Mouse (Mus musculus) hindbrain, embryonic 15.5 days (tissue): ENCODE measurements around the gene Gas2l3. TPM values are rescaled to one million over a fixed set of nuclear protein-coding genes. Genes with fewer than 3 reads are reported as not detected.
A peak's percentile ranks its signal among the peaks of the same experiment; 100 is the strongest.

Experiments
- ATAC-seq: fragments of 200-750 bp; cut with Nextera tagmentation; 2 replicates; pipeline ENCODE4 v1.8.0; 2017; ENCODE audit warnings: low read depth, moderate number of reproducible peaks, moderate TSS enrichment; ENCODE audit not compliant: low FRiP score
- H3K27ac ChIP-seq: fragments of 300-500 bp; sonication (generic); replicated peaks from 2 replicates; pipeline ENCODE4 v1.5.1; 2015; ENCODE audit warnings: mild to moderate bottlenecking, inconsistent platforms
- H3K27me3 ChIP-seq: fragments of 300-500 bp; sonication (generic); 2 replicates; pipeline ENCODE4 v1.6.1; 2015; ENCODE audit warnings: control low read depth, inconsistent platforms
- H3K36me3 ChIP-seq: fragments of 300-500 bp; sonication (generic); 2 replicates; pipeline ENCODE4 v1.6.1; 2015; ENCODE audit warnings: control low read depth, inconsistent platforms
- H3K4me1 ChIP-seq: fragments of 300-500 bp; sonication (generic); replicated peaks from 2 replicates; pipeline ENCODE4 v1.6.1; 2015; ENCODE audit warnings: control low read depth, inconsistent platforms
- H3K4me2 ChIP-seq: fragments of 300-500 bp; sonication (generic); 2 replicates; pipeline ENCODE4 v1.6.1; 2015; ENCODE audit warnings: moderate library complexity, mild to moderate bottlenecking, inconsistent platforms
- H3K4me3 ChIP-seq: fragments of 300-500 bp; sonication (generic); 2 replicates; pipeline ENCODE4 v1.5.1; 2015; ENCODE audit warnings: mild to moderate bottlenecking, inconsistent platforms
- H3K9ac ChIP-seq: fragments of 300-500 bp; sonication (generic); 2 replicates; pipeline ENCODE4 v1.6.1; 2015; ENCODE audit warnings: inconsistent platforms
- H3K9me3 ChIP-seq: fragments of 300-500 bp; sonication (generic); 2 replicates; pipeline ENCODE4 v1.6.1; 2016; ENCODE audit warnings: control low read depth, inconsistent platforms
- WGBS: fragments of 180-500 bp; shearing (Covaris S2); methylation state at CpG from one replicate; pipeline ENCODE4 v1.1.7; 2015; 5-methylcytosine and 5-hydroxymethylcytosine counted together
- polyA plus RNA-seq: library from polyadenylated mRNA; unstranded; fragments of >200 nt; fragmentation: Nextera tagmentation; extraction: Ambion mirVana; gene quantifications from 2 replicates; pipeline ENCODE4 v1.2.1, GENCODE M21; 2015

The Gas2l3 gene
- polyA plus RNA-seq, 1 experiment from 2014 or later, result 5.5 TPM

GRCm38 (mm10) chr10:89423164-89423778 is 20.5 kb downstream of the Gas2l3 start:
- H3K9me3 ChIP-seq, result no peaks in the 10 kb centered on the region
- H3K4me3 ChIP-seq, result no peak overlapping the region
- no peak overlapping the region for H3K27ac ChIP-seq
- no peaks in the 10 kb centered on the region for H3K36me3 ChIP-seq
- no peak overlapping the region for H3K9ac ChIP-seq
- no peaks in the 10 kb centered on the region for H3K27me3 ChIP-seq
- 96% methylated on average over 9 of the region's 9 CpGs for WGBS
- no peaks in the 10 kb centered on the region for H3K4me1 ChIP-seq
- ATAC-seq, result no peak
- H3K4me2 ChIP-seq, result no peak overlapping the region

GRCm38 (mm10) chr10:89422504-89423158 is 21.1 kb downstream of the Gas2l3 start:
- no peak for ATAC-seq
- H3K36me3 ChIP-seq, result no peaks in the 10 kb centered on the region
- no peak overlapping the region for H3K4me3 ChIP-seq
- H3K4me2 ChIP-seq, result no peak overlapping the region
- H3K9ac ChIP-seq, result no peak overlapping the region
- no peaks in the 10 kb centered on the region for H3K9me3 ChIP-seq
- 96% methylated on average over 8 of the region's 8 CpGs for WGBS
- H3K4me1 ChIP-seq, result no peaks in the 10 kb centered on the region
- H3K27ac ChIP-seq, result no peak overlapping the region
- H3K27me3 ChIP-seq, result no peaks in the 10 kb centered on the region

- H3K36me3 ChIP-seq, result no peaks in the 10 kb centered on the region
Observed at GRCm38 (mm10) chr10:89417966-89418365, 25.8 kb downstream of the Gas2l3 start.

DNA sequence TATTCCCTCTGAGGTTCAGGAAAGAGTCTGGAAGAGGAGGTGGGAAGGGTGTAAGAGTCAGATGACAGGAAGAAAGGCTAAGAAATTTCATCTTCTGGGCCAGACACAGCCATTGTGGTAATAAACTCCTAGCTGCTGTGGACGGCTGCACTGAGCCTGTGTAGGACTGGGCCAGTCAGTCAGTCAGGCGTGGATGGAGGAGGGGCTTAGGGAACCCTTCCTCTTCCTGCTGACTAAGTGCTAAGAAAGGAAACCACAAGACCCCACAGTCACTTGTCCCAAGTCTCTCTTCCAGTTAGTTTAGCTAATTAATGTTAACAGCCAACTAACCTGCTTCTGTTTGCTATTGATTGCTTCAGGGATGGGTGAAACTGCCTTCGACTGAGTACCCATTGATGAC is 28.3 kb downstream of the Gas2l3 start:
- no peak for ATAC-seq
- WGBS, result 73% methylated on average over 3 of the region's 3 CpGs
- no peak overlapping the region for H3K4me2 ChIP-seq
- no peak overlapping the region for H3K9ac ChIP-seq
- no peak overlapping the region for H3K27ac ChIP-seq
- H3K4me1 ChIP-seq, result no peaks in the 10 kb centered on the region
- H3K36me3 ChIP-seq, result no peaks in the 10 kb centered on the region
- H3K27me3 ChIP-seq, result no peaks in the 10 kb centered on the region
- H3K9me3 ChIP-seq, result no peaks in the 10 kb centered on the region
- H3K4me3 ChIP-seq, result no peak overlapping the region

More at GRCm38 (mm10) chr10:89417966-89418365, 25.8 kb downstream of the Gas2l3 start:
- Histone ChIP-seq H3K27me3 (no peaks in the 10 kb centered on the region), H3K9me3 (no peaks in the 10 kb centered on the region), H3K4me2 (no peak overlapping the region), H3K9ac (no peak overlapping the region), H3K4me1 (no peaks in the 10 kb centered on the region), H3K27ac (no peak overlapping the region), H3K4me3 (no peak overlapping the region)
- 96% methylated on average over 2 of the region's 2 CpGs for WGBS
- ATAC-seq, result no peak

DNA sequence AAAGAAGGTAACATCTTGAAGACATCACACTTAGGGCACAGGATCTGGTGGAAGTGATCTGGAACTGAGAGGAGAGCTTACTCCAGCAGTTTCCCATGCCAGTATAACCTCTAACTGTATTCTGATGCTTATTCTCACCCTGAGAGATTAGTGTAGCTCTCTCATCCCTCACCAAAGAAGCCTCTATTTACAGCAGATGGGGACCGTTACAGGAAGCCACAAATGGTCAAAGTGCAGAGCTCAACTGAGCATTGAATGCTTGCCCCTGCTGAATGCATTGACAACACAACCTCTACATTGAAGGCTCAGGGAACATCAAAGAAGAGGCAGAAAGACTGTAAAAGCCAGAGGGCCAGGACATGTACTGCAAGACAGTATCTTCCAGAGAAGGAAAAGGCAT is 36.2 kb downstream of the Gas2l3 start:
- Histone ChIP-seq H3K4me1 (no peaks in the 10 kb centered on the region), H3K9me3 (no peaks in the 10 kb centered on the region), H3K4me2 (no peak overlapping the region), H3K27me3 (no peaks in the 10 kb centered on the region), H3K27ac (no peak overlapping the region), H3K4me3 (no peak overlapping the region), H3K36me3 (no peaks in the 10 kb centered on the region), H3K9ac (no peak overlapping the region)
- 68% methylated on average over 1 of the region's 1 CpGs for WGBS
- no peak for ATAC-seq

DNA sequence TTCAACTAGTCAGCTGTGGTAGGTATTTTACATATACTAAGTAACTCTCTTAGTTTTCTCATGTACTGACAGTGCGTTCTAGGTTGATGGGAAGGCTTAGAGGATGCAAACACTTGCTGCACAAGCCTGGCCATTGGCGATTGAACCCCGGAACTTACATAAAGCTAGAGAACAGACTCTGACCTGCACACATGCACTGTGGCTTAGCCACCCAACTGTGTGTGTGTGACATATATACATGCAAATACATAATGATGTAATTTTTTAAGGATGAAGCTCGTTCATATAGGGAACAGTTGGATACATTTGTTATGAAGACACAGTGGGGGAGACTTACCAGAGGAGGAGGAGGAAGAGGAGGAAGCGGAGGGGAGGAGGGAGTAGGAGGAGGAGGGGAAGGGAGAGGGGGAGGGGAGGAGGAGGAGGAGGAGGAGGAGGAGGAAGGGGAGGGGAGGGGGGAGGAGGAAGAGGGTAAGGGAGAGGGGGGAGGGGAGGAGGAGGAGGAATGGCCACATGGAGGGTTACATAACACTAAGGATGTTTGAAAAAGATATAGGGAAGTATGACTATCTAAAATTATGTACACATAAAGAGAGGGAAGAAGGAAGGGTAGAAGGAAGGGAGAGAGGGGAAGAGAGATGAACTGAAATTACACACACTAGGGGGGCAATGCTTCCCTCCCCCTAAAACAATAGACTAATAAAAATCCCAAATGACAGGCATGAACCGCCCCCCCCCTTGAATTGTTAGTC is 36.9 kb downstream of the Gas2l3 start:
- H3K27me3 ChIP-seq, result no peaks in the 10 kb centered on the region
- H3K4me2 ChIP-seq, result no peak overlapping the region
- H3K4me1 ChIP-seq, result no peaks in the 10 kb centered on the region
- 85% methylated on average over 5 of the region's 6 CpGs for WGBS
- no peaks in the 10 kb centered on the region for H3K36me3 ChIP-seq
- H3K27ac ChIP-seq, result no peak overlapping the region
- no peaks in the 10 kb centered on the region for H3K9me3 ChIP-seq
- H3K4me3 ChIP-seq, result no peak overlapping the region
- no peak overlapping the region for H3K9ac ChIP-seq
- no peak for ATAC-seq

- ATAC-seq, result no peak
- Histone ChIP-seq H3K4me1 (no peaks in the 10 kb centered on the region), H3K36me3 (no peaks in the 10 kb centered on the region), H3K4me3 (no peak overlapping the region), H3K27me3 (no peaks in the 10 kb centered on the region), H3K9ac (no peak overlapping the region), H3K27ac (no peak overlapping the region), H3K4me2 (no peak overlapping the region), H3K9me3 (no peaks in the 10 kb centered on the region)
- WGBS, result 81% methylated on average over 4 of the region's 4 CpGs
Observed at GRCm38 (mm10) chr10:89404936-89405335, 38.8 kb downstream of the Gas2l3 start.

DNA sequence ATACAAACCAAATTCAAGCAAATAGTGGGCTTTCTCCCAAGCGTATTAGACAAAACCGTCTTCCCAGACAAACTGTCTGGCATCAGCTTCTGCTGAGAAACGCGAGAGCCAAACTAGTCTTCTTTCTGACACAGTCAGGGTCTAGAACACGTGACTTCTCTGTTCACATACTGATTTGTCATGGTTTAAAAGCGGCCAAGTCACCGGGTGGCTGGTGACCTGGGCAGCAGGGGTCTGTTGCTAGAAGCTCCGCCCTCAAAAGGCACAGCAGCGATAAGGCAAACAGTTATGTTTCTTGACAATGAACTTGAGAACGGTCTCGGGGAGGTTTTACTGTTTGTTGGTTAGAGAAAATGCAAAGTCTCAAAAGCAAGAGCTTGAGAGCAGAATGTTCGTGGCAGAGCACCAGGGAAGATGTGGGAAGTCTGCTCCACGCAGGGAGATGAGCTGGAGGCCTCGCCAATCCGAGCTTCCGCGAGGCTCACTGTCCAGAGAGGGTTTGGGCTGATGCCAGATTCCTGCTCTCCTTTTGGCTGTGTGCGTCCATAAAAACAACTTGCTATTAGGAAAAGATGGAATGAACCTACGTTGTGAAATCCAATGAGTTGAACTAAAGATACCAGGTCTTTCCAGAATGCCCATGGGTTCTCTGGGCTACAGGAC is 43.0 kb downstream of the Gas2l3 start:
- Histone ChIP-seq H3K36me3 (no peaks in the 10 kb centered on the region), H3K4me3 (no peak overlapping the region), H3K4me2 (peak overlapping the region; percentile 13; the same call in 1 of the 2 replicates), H3K9ac (no peak overlapping the region), H3K27ac (no peak overlapping the region), H3K27me3 (no peaks in the 10 kb centered on the region), H3K9me3 (no peaks in the 10 kb centered on the region), H3K4me1 (0 out of 2 replicates have a peak, but pooled peaks cover 3% of the 10 kb centered on the region)
- 67% methylated on average over 19 of the region's 19 CpGs for WGBS
- ATAC-seq, result no peak

GRCm38 (mm10) chr10:89395823-89396222 is 47.9 kb downstream of the Gas2l3 start:
- Histone ChIP-seq H3K4me2 (peak overlapping the region; percentile 23; the same call in 1 of the 2 replicates), H3K4me1 (0 out of 2 replicates have a peak, but pooled peaks cover 5% of the 10 kb centered on the region), H3K9me3 (no peaks in the 10 kb centered on the region), H3K36me3 (no peaks in the 10 kb centered on the region), H3K4me3 (no peak overlapping the region), H3K27me3 (no peaks in the 10 kb centered on the region), H3K27ac (no peak overlapping the region), H3K9ac (no peak overlapping the region)
- 5% methylated on average over 7 of the region's 7 CpGs for WGBS
- peak; percentile 80 for ATAC-seq

DNA sequence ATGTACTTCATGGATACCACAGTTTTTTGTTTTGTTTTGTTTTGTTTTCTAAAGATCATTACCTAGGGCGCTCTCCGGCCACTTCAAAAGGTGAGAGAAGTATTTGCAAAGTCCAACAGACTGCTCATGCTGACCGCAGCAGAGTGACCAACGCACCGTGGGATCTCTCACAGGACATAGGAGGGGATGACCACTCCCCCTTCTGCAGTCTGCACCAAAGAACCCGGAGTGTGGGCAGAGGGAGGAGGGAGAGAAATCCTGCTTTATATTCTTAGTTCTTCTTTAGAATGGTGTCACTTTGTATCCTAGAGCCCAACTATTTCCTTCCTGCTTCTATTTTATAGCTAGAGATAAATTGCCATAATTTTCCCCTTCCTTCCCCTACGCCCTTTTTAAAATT is 48.4 kb downstream of the Gas2l3 start:
- H3K9ac ChIP-seq, result no peak overlapping the region
- peak overlapping the region; percentile 23; the same call in 1 of the 2 replicates for H3K4me2 ChIP-seq
- H3K27me3 ChIP-seq, result no peaks in the 10 kb centered on the region
- 36% methylated on average over 7 of the region's 7 CpGs for WGBS
- no peak overlapping the region for H3K27ac ChIP-seq
- H3K4me3 ChIP-seq, result no peak overlapping the region
- ATAC-seq, result no peak
- H3K36me3 ChIP-seq, result no peaks in the 10 kb centered on the region
- no peaks in the 10 kb centered on the region for H3K9me3 ChIP-seq
- 0 out of 2 replicates have a peak, but pooled peaks cover 5% of the 10 kb centered on the region for H3K4me1 ChIP-seq

- H3K27me3 ChIP-seq, result no peaks in the 10 kb centered on the region
- H3K36me3 ChIP-seq, result no peaks in the 10 kb centered on the region
- no peak overlapping the region for H3K4me3 ChIP-seq
- H3K4me2 ChIP-seq, result no peak overlapping the region
- no peak overlapping the region for H3K9ac ChIP-seq
- WGBS, result 45% methylated on average over 4 of the region's 4 CpGs
- ATAC-seq, result no peak
- no peak overlapping the region for H3K27ac ChIP-seq
- H3K9me3 ChIP-seq, result no peaks in the 10 kb centered on the region
- H3K4me1 ChIP-seq, result 0 out of 2 replicates have a peak, but pooled peaks cover 5% of the 10 kb centered on the region
Observed at GRCm38 (mm10) chr10:89392687-89393086, 51.1 kb downstream of the Gas2l3 start.
